Mouse (Mus musculus) erythroblast, embryonic 14.5 days (primary cell): ENCODE results near the gene Rnls.

Experiments
- GATA1 ChIP-seq: IDR thresholded peaks from 2 replicates; pipeline ENCODE4 v1.6.1; 2012; ENCODE audit warnings: low read length, inconsistent platforms, mixed read lengths
- TAL1 ChIP-seq: IDR thresholded peaks from 3 replicates; pipeline ENCODE4 v1.6.1; 2012; ENCODE audit warnings: low read length, inconsistent platforms, mixed read lengths

- no peak for TF ChIP-seq GATA1
- TF ChIP-seq TAL1 = no peak
Measured at GRCm38 (mm10) chr19:33102783-33103139, 289.3 kb downstream of the Rnls start.
